Mouse (Mus musculus): ENCODE data around the gene Ccdc126. TPM values are rescaled to one million over a fixed set of nuclear protein-coding genes. Genes with fewer than 3 reads are reported as not detected.

Gene Ccdc126
- polyA plus RNA-seq, 1 experiment from 2014 or later: 5.0 TPM

- peaks cover 6% of the 10 kb centered on the region; the same call in 1 of the 2 replicates for H3K4me1 ChIP-seq (replicated peaks; ENCODE audit: control insufficient read depth, insufficient read depth, low read length)
- H3K4me2 ChIP-seq: peak within 1 kb of the TSS; percentile 73
- peak within 1 kb of the TSS; percentile 63 for H3K9ac ChIP-seq (ENCODE audit: low read depth, low read length)
- H3K27ac ChIP-seq (ENCODE audit: low read depth, low read length): peak within 1 kb of the TSS; percentile 54
- H3K36me3 ChIP-seq (ENCODE audit: control insufficient read depth, insufficient read depth, low read length): no peaks in the 10 kb centered on the region
- no peaks in the 10 kb centered on the region for H3K9me3 ChIP-seq (ENCODE audit: control insufficient read depth, low read length)
- WGBS: 6% methylated on average over 42 of the region's 49 CpGs
- DNase-seq (ENCODE audit: low spot score): peak; percentile 90
- H3K27me3 ChIP-seq (replicated peaks; ENCODE audit: control insufficient read depth, insufficient read depth, low read length): no peaks in the 10 kb centered on the region
- peak; percentile 98 for ATAC-seq (replicated peaks; ENCODE audit: low FRiP score)
- peak within 1 kb of the TSS; percentile 51 for H3K4me3 ChIP-seq (ENCODE audit: low read depth, low read length)
Measured at GRCm38 (mm10) chr6:49367159-49368054, 48.3 kb downstream of the Ccdc126 start, which contains the start of gene Fam221a. TSS of gene Fam221a (plus strand) at chr6:49367739.

GRCm38 (mm10) chr6:49368212-49368611, 49.1 kb downstream of the Ccdc126 start:
- Histone ChIP-seq H3K27me3 (replicated peaks; ENCODE audit: control insufficient read depth, insufficient read depth, low read length) (no peaks in the 10 kb centered on the region), H3K4me2 (peak overlapping the region; percentile 73), H3K27ac (ENCODE audit: low read depth, low read length) (no peak overlapping the region), H3K9ac (ENCODE audit: low read depth, low read length) (0 out of 2 replicates have a peak overlapping the region, but pooled peaks have one; percentile 46), H3K4me1 (replicated peaks; ENCODE audit: control insufficient read depth, insufficient read depth, low read length) (peaks cover 6% of the 10 kb centered on the region; the same call in 1 of the 2 replicates), H3K9me3 (ENCODE audit: control insufficient read depth, low read length) (no peaks in the 10 kb centered on the region), H3K4me3 (ENCODE audit: low read depth, low read length) (peak overlapping the region; percentile 51), H3K36me3 (ENCODE audit: control insufficient read depth, insufficient read depth, low read length) (no peaks in the 10 kb centered on the region)
- DNase-seq (ENCODE audit: low spot score) (no peak), ATAC-seq (replicated peaks; ENCODE audit: low FRiP score) (no peak)
- 60% methylated on average over 3 of the region's 3 CpGs for WGBS

DNA sequence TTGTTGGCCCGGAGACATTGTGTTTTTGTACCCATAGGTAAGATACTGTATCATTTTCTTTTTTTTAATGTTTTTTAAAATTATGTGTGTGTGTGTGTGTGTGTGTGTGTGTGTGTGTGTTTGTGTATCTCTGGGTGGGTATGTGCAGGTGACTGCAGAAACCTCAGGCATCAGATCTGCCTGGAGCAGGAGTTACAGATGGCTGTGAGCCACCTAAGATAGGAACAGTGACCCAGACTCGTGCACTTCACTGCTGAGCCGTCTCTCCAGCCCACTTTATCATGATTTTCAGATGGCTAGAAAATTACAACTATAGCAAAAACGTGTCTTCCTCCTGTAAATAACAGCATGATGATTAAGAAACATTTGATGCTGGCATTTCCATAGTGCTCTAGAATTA, 53.6 kb downstream of the Ccdc126 start:
- Histone ChIP-seq H3K27ac (ENCODE audit: low read depth, low read length) (no peak overlapping the region), H3K4me1 (replicated peaks; ENCODE audit: control insufficient read depth, insufficient read depth, low read length) (peaks cover 6% of the 10 kb centered on the region; the same call in 1 of the 2 replicates), H3K36me3 (ENCODE audit: control insufficient read depth, insufficient read depth, low read length) (no peaks in the 10 kb centered on the region), H3K4me3 (ENCODE audit: low read depth, low read length) (no peak overlapping the region), H3K27me3 (replicated peaks; ENCODE audit: control insufficient read depth, insufficient read depth, low read length) (no peaks in the 10 kb centered on the region), H3K9me3 (ENCODE audit: control insufficient read depth, low read length) (no peaks in the 10 kb centered on the region), H3K9ac (ENCODE audit: low read depth, low read length) (no peak overlapping the region), H3K4me2 (no peak overlapping the region)
- DNase-seq (ENCODE audit: low spot score) (no peak), ATAC-seq (replicated peaks; ENCODE audit: low FRiP score) (0 out of 2 replicates have a peak, but pooled peaks have one; percentile 56)
- 57% methylated on average over 4 of the region's 4 CpGs for WGBS

DNA sequence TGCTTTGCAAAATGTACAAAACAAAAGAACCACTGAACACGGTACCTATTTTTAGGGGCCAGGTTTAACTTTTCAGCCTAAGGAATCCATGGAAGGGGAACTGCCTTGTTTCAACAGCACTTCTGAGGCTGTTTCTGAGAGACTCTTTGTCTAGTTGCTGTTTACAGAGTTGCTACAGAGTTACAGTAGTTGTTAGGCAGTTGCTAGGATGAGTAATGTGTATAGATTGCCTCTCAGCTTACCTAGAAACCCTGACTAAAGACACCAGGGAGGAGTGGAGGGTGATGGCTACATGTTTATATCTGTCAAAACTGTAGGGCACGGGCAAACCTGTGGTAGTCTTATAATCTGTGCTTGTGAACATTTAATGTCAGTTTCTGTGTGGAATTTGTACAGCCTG, 54.9 kb downstream of the Ccdc126 start:
- DNase-seq (ENCODE audit: low spot score): no peak
- Histone ChIP-seq H3K4me2 (no peak overlapping the region), H3K9ac (ENCODE audit: low read depth, low read length) (no peak overlapping the region), H3K36me3 (ENCODE audit: control insufficient read depth, insufficient read depth, low read length) (no peaks in the 10 kb centered on the region), H3K27me3 (replicated peaks; ENCODE audit: control insufficient read depth, insufficient read depth, low read length) (no peaks in the 10 kb centered on the region), H3K27ac (ENCODE audit: low read depth, low read length) (no peak overlapping the region), H3K9me3 (ENCODE audit: control insufficient read depth, low read length) (no peaks in the 10 kb centered on the region), H3K4me3 (ENCODE audit: low read depth, low read length) (no peak overlapping the region), H3K4me1 (replicated peaks; ENCODE audit: control insufficient read depth, insufficient read depth, low read length) (peaks cover 3% of the 10 kb centered on the region)
- WGBS: 80% methylated on average over 2 of the region's 2 CpGs
- no peak for ATAC-seq (replicated peaks; ENCODE audit: low FRiP score)

- no peak for ATAC-seq (replicated peaks; ENCODE audit: low FRiP score)
- H3K36me3 ChIP-seq (ENCODE audit: control insufficient read depth, insufficient read depth, low read length): no peaks in the 10 kb centered on the region
- WGBS: 70% methylated on average over 12 of the region's 12 CpGs
- H3K27ac ChIP-seq (ENCODE audit: low read depth, low read length): no peak overlapping the region
- DNase-seq (ENCODE audit: low spot score): no peak
- no peaks in the 10 kb centered on the region for H3K9me3 ChIP-seq (ENCODE audit: control insufficient read depth, low read length)
- H3K9ac ChIP-seq (ENCODE audit: low read depth, low read length): no peak overlapping the region
- H3K4me1 ChIP-seq (replicated peaks; ENCODE audit: control insufficient read depth, insufficient read depth, low read length): peaks cover 3% of the 10 kb centered on the region
- H3K4me2 ChIP-seq: no peak overlapping the region
- H3K27me3 ChIP-seq (replicated peaks; ENCODE audit: control insufficient read depth, insufficient read depth, low read length): no peaks in the 10 kb centered on the region
- H3K4me3 ChIP-seq (ENCODE audit: low read depth, low read length): no peak overlapping the region
Measured at GRCm38 (mm10) chr6:49378328-49378727, 59.3 kb downstream of the Ccdc126 start.

Other genes with a start within 250 kb of the Ccdc126 start
- 67.6 and 68.6 TPM in 2 replicates for gene Malsu1, start 245.5 kb upstream of the Ccdc126 start, polyA plus RNA-seq (2014; fragmentation: Nextera tagmentation; extraction: Ambion mirVana)
- gene Igf2bp3, start 104.3 kb upstream of the Ccdc126 start, polyA plus RNA-seq (2014; fragmentation: Nextera tagmentation; extraction: Ambion mirVana): 57.8 and 61.5 TPM in 2 replicates
- 31.2 and 37.1 TPM in 2 replicates for gene Tra2a, start 55.2 kb upstream of the Ccdc126 start, polyA plus RNA-seq (2014; fragmentation: Nextera tagmentation; extraction: Ambion mirVana)
- 3.4 and 3.8 TPM in 2 replicates for gene Fam221a, start 48.5 kb downstream of the Ccdc126 start, polyA plus RNA-seq (2014; fragmentation: Nextera tagmentation; extraction: Ambion mirVana)
- gene Stk31, start 76.3 kb downstream of the Ccdc126 start, polyA plus RNA-seq (2014; fragmentation: Nextera tagmentation; extraction: Ambion mirVana): 0.16 TPM in 1 of 2 replicates, not detected in the other